Mouse (Mus musculus): ENCODE results near the gene Gm20388.

GRCm38 (mm10) chr8:123752773-123753468, 3842.3 kb downstream of the Gm20388 start:
- no peak for TF ChIP-seq ZC3H11A (IDR thresholded peaks at IDR 0.05; ENCODE audit: borderline replicate concordance, low read depth, low read length)
- TF ChIP-seq ZNF384 (IDR thresholded peaks at IDR 0.05; ENCODE audit: low read depth, low read length), result no peak
- no peak for TF ChIP-seq CHD2 (IDR thresholded peaks at IDR 0.05; ENCODE audit: low read depth, low read length)
- no peak for TF ChIP-seq HCFC1 (IDR thresholded peaks at IDR 0.05; ENCODE audit: borderline replicate concordance, insufficient read depth, low read length)
- no peak for TF ChIP-seq MAFK (IDR thresholded peaks at IDR 0.05; ENCODE audit: insufficient read depth, low read depth, low read length)
